Mouse (Mus musculus) spleen, adult 18-20 months (tissue): ENCODE measurements around the gene Comt.
A peak's percentile ranks its signal among the peaks of the same experiment; 100 is the strongest.

Experiments used
- DNase-seq, 2 experiments: peaks; one replicate each; pipeline ENCODE4 v3.0.0; 2022; ENCODE audit warnings: mixed read lengths in 2 of 2

Comt gene

DNA sequence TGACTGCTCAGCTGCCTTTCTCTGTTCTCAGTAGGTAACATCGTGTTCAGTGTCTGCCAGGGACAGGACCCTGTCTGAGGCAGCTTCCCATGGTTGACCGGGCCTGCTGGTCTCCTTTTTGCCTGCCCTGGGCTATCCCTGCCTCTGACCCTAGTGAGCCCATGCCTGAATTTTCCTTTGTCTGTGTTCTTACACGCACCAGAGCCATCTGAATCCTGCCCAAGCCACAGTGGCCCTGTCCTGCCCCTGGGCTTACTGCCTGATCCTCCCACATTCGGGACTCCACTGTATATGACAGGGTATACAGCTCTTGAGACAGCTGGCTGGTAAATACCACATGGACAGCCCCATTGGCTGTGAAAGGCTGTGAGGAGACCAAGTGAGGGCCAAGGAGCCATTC is 16.9 kb downstream of the Comt start:
- DNase-seq = no peak

DNA sequence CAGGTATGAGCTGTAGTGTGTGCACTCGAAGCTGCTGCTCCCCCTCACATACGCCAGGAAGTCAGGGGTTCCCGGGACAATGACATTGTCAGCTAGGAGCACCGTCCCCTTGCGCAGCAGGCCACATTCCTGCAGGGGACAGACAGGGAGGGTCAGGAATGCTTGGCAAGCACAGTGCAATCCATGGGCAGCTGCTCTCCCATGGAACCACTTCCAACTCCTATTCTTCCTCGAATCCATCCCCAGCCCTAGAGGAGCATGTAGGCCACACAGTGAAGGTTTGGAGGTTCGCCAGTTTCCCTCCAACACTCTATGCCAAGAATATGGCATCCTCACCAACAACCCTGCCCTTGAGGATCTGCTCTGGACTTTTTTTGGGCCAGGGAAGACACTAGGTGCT is 18.7 kb downstream of the Comt start:
- no peak for DNase-seq

DNA sequence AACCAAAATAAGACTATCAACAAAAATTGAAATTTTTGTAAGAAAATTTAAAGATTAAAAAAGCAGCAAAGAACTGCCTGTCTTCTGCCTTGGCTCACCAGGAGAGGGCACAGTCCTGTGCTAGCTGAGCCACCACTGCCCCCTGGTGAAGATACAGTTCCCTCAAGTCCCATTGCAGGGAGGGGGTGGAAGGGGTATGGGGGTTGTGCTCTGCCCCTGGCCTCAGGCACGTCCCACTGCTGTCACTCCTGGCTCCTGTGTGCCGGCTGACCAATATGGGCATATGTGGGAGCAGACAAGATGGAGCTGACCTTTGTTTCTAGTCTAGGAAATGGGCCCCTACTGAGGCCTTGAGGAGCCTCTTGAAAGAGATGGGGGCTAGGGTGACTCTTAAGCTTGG is 20.4 kb downstream of the Comt start:
- peak in 1 of 2 experiments; percentile 35 for DNase-seq

DNA sequence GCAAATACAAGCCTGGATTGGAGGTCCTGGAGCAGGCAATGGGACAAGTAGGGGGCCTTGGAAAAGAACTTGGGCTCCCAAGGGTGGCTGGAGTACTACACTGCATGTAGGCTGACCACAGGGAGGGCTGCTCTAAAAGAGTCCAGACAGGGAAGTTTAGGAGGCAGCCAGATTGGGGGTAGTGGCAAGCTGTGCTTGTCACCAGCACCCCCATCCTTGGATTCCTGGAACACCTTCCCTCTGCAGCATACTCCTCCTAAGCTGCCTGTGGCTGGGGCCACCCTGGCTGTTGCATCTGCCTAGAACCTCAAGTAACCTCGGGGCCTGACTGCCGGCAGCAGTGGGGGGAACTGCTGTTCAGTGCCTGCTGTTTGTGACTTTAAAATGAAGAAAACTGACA is 20.8 kb downstream of the Comt start:
- DNase-seq = no peak

DNA sequence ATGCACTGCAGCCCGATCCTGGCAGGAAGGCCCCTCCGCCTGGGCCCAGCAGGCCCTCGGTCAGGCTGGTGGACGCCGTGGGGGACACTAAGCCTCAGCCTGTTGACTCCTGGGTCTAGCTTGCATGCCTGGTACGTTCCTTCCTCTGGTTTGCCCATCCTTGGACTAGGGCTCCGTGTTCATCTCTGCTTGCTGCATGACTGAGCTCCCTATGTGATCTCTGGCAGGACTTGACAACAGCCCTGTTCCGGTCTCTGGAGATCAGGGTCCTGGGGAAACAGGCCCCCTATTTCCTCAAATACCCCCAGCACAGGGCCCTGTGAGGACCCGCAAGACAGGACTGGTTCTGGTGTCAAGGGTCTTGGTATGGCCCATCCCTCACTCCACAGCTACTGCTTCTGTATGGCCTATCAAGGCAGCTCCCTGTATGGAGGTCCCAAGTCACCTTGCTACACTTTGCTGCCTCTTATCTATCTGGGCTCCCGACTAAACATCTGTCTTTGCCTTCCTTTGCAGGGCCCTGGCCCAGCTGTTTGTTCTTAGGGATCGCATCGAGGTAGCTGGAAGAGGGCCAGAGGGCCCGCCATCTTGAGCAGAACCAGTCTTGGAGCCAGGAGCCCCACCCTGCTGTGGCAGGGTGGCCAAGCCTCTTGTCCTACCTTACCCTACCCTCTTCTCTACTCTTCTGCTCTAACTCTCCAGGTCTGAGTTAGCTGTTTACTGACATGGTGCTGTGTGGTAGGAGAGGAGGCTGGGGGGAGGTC is 21.4 kb downstream of the Comt start:
- DNase-seq = no peak

DNA sequence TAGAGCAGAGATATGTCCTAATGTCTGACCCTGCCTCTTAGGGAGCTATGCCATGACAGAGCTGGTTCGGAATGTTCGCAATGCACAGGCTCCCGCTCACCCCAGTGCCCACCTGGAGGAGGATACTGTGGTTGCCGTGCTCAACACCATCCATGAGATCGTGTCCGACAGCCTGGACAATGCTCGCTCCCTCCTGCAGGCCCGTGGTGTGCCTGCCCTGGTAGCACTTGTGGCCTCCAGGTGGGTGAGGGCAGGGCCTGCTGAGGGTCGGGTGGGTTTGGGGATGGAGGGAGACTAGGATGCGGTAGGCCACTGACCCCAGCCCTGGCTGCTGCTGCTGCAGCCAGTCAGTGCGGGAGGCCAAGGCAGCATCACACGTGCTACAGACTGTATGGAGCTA is 23.4 kb downstream of the Comt start:
- DNase-seq = no peak

DNA sequence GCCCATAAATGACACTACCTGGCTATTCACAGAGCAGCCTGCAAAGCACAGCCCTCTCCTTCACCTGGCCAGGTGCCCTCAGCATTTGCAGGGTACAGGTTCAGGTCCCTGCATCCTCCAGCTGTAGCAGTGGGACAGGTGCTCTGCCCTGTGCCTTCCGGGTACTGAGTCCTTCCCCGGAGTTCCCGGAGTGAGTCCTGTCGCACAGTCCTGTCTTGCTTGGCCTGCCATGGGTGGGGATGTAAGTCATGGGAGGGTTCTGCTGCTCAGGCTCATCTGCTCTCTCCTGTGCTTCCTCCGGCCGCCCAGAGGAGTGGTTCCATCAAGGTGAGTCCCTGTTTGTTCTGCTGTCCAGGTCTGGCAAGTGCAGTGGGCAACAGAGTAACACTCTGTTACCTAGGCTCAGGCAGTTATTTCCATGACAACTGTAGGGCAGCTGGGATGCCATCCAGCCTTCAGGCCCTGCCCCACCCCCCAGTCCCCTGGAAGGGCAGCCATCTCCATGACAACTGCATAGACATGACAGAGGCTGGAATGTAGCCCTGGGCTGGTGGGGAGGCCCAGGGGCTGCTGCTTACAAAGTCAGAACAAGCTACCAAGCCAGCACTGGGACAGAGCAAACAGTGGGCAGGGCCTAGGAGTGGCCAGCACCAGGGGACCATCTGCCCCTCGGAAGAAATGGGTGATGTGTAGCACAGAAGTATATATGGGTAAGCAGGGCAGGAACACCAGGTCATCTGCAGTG is 26.0 kb downstream of the Comt start:
- no peak for DNase-seq

DNA sequence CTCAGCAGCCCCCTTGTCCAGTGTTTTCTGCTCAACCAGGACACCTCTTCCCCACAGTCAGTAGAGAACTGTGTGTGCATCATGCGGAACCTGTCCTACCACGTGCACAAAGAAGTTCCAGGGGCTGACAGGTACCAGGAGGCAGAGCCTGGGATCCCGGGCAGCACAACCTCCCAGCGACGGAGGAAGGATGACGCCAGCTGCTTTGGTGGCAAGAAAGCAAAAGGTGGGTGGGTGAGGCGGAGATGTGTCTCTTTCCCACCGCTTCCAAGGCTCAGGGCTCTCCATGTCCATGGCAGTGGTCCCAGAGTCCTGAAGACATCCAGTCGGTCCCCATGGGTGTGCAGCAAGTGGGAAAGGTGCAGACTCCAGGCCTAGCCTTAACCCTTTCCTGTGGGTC is 26.6 kb downstream of the Comt start:
- DNase-seq = no peak

DNA sequence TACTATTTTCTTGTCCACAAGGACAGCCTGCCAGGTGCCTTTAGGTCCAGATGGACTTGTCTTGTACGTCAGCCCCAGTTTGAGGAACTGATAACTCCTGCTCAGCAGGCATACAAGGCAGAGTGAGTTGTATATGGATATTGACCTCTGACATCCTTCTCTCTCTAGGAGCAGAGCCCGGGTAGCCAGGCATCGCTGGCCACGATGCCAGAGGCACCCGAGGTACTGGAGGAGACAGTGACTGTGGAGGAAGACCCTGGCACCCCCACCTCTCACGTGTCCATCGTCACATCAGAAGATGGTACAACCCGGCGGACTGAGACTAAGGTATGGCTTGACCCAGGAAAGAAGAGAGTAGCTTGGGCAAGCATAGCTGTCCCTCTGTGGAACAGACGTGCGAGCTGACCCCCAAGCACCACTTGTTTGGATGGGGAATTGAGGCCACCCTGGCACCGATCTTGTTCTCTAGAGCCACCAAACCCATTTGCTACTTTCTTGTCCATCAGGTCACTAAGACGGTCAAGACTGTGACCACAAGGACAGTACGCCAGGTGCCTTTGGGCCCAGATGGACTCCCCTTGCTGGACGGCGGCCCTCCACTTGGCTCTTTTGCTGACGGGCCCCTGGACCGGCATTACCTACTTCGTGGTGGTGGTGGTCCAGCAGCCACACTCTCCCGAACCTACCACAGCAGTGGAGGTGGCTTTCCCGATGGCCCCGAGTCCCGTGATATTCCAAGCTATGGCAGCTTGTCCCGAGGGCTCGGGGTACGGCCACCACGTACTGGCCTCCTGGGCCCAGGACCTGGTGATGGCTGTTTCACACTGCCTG is 29.6 kb downstream of the Comt start:
- no peak for DNase-seq

DNA sequence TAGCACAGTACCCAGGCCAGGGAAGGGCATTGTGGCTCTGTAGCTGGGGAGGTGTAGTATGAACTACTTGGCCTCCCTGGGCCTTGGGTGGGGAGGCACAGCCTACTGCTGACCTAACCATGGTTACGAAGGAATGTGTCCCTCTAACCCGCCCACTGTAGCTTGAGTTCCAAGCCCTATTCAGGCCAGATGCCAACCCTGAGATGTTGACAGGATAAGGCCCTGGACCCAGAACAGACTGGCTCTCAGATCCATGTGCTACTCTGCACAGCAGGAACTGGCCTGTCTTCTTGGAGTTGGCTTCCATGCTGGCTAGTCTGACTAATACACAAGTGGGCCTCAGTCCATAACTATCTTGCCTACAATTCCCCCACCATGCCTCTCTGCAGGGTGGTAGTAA is 30.5 kb downstream of the Comt start:
- no peak for DNase-seq

DNA sequence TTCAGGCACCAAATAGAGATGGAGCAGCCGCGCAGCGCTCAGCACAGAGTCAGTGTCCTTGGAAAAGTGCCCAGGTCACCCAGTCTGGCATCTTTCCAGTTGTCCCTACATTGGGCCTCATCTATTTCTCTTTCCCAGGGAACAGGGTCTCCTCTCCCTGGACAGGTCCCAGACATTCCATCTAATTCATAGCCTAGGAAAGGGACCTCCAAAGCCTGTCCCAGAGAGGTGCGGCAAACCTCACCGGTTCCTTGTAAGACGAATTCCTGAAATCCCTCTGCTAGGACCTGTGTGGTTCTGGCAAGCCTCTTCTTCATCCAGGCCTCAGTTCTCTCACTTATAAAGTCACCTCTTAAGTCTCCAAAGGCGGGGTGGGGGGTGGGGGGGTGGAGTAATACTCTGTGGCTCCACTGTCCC is 31.0 kb downstream of the Comt start:
- DNase-seq = no peak

DNA sequence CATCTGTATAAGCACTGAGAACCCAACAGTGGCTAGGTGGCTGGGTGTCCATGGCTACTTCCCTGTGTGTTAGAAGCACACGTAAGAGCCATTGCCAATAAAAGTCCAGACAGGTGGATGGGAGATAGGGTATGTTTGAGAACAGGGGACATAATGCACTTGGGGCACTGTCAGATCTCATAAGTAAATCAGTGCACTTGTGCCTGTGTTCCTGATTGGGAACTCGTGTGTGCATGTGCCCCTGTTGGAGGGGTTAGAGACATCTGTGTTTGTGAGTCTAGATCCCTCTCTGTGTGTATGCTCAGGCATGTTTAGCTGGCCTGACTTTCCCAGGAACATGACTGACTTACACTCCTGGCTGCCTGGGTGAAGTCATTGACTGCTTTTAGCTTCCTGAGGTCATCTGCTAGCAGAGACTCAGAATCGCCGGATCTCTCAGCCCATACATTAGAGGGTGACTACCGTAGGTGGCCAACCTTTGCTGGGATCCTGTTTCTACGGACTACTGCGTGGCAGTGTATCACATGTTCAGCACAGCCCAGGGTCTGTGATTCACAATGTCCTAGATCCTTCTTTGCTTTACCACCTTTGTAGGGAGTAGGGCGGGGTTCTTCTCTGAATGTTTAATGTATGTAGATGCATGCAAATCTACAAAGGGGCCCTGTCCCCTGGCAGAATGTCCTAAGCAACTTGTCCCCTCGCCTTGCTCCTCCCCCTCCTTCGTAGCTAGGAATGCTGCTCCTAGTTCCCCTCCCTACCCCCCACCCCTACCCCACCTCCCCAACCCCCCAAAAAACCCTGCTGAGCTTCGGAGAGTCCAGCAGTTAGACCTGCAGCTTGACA is 31.7 kb downstream of the Comt start:
- no peak for DNase-seq

DNA sequence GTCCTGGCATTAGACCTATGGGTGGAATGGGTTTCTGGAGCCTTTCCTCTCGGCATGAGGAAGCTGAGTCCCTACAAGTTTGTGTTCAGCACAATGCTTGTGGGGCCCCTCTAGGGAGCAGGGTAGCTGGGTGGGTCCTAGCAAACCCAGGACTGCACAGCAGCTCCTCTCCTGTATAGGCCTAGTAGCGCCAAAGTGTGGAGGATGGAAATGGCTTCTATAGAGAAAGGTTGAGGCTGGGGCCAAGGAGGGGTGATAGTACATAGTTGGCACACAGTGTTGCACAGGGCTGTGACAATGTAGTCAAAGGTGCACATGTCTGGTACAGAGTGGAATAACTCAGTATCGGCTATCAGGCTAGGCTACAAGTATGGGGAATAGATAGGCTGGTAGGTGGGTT is 32.6 kb downstream of the Comt start:
- DNase-seq = no peak

DNA sequence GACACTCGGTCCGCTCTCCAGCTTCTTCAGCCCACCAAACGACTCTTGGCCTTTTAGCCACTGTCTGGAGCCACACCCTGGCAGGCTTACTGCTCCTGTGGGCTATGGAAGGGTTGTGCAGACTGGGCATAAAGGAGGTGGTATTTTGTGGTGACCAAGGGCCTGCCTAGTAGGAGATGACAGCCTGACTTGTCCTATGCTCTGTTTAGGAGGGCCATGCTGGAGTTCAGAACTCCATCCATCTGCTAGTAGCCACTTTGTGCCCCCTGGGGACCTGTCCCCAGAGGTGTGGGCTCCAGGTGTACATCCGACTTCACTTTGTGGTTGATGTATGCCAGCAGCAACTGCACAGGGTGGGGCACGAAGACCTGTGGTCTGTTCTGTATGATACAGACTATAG is 33.1 kb downstream of the Comt start:
- no peak for DNase-seq

DNA sequence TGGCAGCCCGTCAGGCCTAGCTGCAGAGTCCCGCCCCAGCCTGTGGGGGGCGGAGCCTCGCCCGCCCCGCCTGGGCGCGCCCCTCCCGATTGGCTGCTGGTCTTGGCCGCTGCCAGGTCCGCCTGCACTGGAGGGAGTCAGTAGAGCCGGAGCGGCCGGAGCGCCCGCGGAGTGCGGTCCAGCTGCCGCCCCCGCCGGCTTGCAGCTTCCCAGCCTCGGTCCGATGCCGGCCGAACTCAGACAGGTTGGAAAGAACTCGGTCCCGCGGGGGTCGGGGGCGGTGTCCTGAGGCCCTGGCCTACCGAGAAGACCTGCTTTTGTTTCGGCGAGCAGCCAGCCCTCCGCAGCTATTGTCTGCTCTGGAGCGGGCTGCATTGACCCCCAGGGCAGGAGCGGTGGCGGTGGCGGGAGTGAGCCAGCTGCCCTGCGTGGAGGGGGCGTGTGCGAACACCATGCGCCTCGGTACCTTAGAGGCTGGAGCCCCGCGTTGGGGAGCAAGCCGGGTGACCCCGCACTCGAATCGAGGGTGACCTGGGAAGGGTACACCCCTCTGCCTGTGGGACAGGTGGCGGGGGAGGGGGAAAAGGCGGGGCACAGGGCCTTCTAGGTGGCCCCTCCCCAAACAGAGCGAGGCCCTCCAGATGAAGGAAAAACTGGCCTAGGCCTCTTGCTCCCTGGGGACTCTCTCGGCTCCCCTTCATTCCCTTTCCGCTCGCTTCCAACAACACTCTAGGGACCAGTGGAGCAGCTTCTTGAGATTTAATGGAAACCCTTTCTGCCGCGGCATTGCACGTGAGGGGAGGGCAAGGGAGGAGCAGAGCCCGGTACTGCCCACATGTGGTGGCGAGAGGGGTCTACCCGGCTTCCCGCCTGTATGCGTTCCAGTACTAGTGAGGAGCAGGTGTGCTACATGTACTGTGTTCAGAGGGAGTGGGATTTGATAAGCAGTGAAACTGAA is 33.9 kb downstream of the Comt start:
- DNase-seq = peak; percentile 77 to 86

DNA sequence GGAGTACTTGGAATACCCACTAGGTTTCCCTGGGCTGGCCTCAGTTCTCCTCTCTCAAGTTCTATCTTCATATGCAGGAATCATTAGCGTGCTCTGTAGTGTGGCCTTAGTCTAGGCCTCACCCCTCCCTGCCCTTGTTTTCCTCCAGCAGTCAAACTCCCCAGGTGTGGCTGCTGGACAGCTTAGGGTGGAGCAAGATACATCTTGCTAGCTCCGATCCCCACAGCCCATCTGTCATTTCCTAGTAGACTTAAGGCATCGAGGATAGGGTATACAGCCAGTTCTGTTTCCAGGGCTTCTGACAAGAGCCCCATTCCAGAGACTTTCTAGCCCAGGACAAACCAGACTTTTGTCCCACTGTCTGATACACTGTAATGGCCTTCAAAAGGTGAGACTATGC is 34.9 kb downstream of the Comt start:
- DNase-seq = no peak

DNA sequence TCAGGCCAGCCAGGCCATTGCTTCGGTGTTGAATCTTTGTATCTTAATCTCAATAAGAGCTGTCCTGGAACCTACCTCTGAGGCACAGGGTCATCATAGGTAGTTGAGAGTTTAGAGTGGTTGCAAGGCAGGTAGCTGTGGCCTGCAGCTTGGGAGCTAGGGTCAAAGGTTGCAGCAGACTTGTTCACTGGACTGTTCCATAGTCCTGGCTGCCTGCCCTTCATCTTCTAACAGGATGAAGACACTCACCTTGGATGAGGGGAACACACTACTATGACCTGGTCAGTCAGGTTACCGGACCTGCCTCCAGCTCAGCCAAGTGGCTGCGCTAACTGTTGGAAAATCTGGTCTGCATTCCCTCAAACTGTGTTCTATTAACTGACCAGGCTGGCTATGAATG is 35.5 kb downstream of the Comt start:
- no peak for DNase-seq

DNA sequence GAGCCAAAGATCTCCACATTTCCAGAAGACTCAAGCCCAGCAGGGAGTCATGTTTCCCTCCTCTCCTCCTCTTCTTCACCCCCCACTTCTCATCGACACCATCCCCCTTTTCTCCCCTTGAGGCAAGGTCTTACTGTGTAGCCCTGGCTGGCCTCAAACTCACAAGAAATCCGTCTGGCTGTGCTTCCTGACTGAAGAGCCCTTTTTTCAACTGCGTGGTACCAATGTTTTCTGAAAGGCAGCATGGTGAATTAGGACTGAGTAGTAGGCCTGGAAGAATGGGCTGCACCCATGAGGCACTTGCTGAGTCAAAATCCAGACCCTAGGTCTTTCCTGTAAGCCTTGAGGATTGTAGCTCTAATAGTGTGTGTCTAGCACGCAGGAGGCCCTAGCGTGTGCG is 36.3 kb downstream of the Comt start:
- DNase-seq = no peak

DNA sequence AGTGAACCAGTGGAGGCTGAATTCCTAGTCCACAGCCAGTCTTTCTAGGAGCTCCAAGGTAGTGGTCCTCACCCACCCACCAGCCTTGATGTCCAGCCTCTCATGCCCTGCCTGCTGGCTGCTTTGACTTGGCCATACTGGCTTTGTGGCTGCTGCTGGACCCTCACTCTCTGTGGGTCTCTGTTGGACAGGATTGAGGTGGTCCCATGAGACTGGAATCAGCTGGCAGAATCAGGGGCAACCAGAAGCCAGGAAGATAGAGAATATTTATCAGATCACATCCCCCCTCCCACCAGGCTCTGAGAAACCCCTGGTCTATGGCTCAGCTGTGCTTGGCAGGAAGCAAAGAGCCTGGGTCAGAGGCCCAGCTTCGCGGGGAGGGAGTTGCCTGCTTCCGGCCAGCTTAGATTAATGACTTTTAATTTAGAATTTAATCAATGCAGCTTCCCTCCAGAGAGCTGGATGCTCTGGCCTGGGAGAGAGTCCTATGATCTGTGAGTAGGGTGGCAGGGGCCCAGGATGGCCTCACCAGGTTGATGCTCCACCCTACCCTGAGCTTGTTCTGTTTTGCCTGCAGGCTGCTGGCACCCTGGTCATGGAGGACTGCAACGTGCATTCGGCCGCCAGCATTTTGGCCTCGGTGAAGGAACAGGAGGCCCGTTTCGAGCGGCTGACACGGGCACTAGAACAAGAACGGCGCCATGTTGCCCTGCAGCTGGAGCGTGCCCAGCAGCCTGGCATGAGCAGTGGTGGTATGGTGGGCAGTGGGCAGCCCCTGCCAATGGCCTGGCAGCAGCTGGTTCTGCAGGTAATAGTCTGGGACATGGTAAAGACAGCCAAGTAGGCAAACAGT is 37.8 kb downstream of the Comt start:
- DNase-seq = no peak
